Mouse (Mus musculus) heart, postnatal 4 days (tissue): ENCODE measurements around the gene Cebpz. TPM values are rescaled to one million over a fixed set of nuclear protein-coding genes. Genes with fewer than 3 reads are reported as not detected.

Experiments
- DNase-seq: peaks from one replicate; pipeline ENCODE4 v3.0.0; 2021
- total RNA-seq, 2 experiments: library from RNA; stranded (reverse); gene quantifications; 2 replicates each; pipeline ENCODE4 v1.2.3; 2021

The Cebpz gene
- total RNA-seq, 2 experiments from 2014 or later = 19.3 to 20.6 TPM

- peak; percentile 70 for DNase-seq
Measured at GRCm38 (mm10) chr17:78895394-78895793, 41.5 kb downstream of the Cebpz start.

GRCm38 (mm10) chr17:78894991-78895390, 41.9 kb downstream of the Cebpz start:
- DNase-seq = no peak

- no peak for DNase-seq
Measured at GRCm38 (mm10) chr17:78891020-78891419, 45.8 kb downstream of the Cebpz start.

- DNase-seq = no peak
Measured at GRCm38 (mm10) chr17:78889184-78889583, 47.7 kb downstream of the Cebpz start.

GRCm38 (mm10) chr17:78888554-78888953, 48.3 kb downstream of the Cebpz start:
- DNase-seq = no peak

- DNase-seq = no peak
Measured at GRCm38 (mm10) chr17:78885286-78886065, 51.4 kb downstream of the Cebpz start.

- DNase-seq = no peak
Measured at GRCm38 (mm10) chr17:78883291-78883690, 53.6 kb downstream of the Cebpz start.

- DNase-seq = peak; percentile 87
Measured at GRCm38 (mm10) chr17:78882401-78883112, 54.3 kb downstream of the Cebpz start, which contains the start of gene Eif2ak2. TSS of gene Eif2ak2 (minus strand) at chr17:78882573.

GRCm38 (mm10) chr17:78881878-78882304, 55.0 kb downstream of the Cebpz start:
- no peak for DNase-seq

- no peak for DNase-seq
Measured at GRCm38 (mm10) chr17:78873886-78874285, 63.0 kb downstream of the Cebpz start.

Other genes with a start within 250 kb of the Cebpz start
- gene Strn, start 199.9 kb downstream of the Cebpz start, total RNA-seq = 10 to 100 TPM; 49.7 to 52.8 TPM
- 10 to 100 TPM; 33.0 to 35.0 TPM for gene Heatr5b, start 101.7 kb downstream of the Cebpz start, total RNA-seq
- 10 to 100 TPM; 24.9 TPM for gene Gpatch11, start 101.5 kb downstream of the Cebpz start, total RNA-seq
- 10 to 100 TPM; 20.9 to 23.2 TPM for gene Eif2ak2, start 54.5 kb downstream of the Cebpz start, total RNA-seq
- gene Sult6b1, start 30.1 kb downstream of the Cebpz start, total RNA-seq = not detected
- 10 to 100 TPM; 39.7 to 40.9 TPM for gene Cebpzos, start 20.6 kb downstream of the Cebpz start, total RNA-seq
- gene Ndufaf7, start 70 bp upstream of the Cebpz start, total RNA-seq = 10 to 100 TPM; 49.2 to 53.5 TPM
- 10 to 100 TPM; 34.1 to 34.4 TPM for gene Prkd3, start 83.8 kb upstream of the Cebpz start, total RNA-seq
- 10 to 100 TPM; 12.0 to 15.5 TPM for gene Qpct, start 114.8 kb upstream of the Cebpz start, total RNA-seq